8 mouse cellular contexts compared by ENCODE assay signal in genomic region chr12:85825361-85825760, GRCm38 (mm10). TPM values are rescaled to one million over a fixed set of nuclear protein-coding genes. Genes with fewer than 3 reads are reported as not detected.
DNase-seq lines count a peak whose midpoint lies in the region; ATAC-seq and TF ChIP-seq lines count a peak whose summit lies in the region.

No protein-coding gene starts in this region.

- no peaks in the 10 kb centered on the region for H3K27me3 ChIP-seq in heart, embryonic 12.5 days (replicated peaks)
- H3K27me3 ChIP-seq in ES-Bruce4 (ENCODE audit: control insufficient read depth, insufficient read depth, low read length, poor library complexity, severe bottlenecking): no peaks in the 10 kb centered on the region
- H3K27me3 ChIP-seq in forebrain, embryonic 13.5 days: no peaks in the 10 kb centered on the region
- no peaks in the 10 kb centered on the region for H3K27me3 ChIP-seq in liver, embryonic 15.5 days

- intact Hi-C loops in heart, postnatal 10 days (cut with DNase I): loop anchor here (10.0 kb wide), 1 partner anchor 481 kb away; no protein-coding TSS in a partner anchor

- ATAC-seq in heart, embryonic 12.5 days (ENCODE audit: insufficient number of reproducible peaks, low FRiP score): no peak
- no peak for ATAC-seq in forebrain, embryonic 13.5 days
- no peak for ATAC-seq in liver, embryonic 15.5 days (ENCODE audit: insufficient read depth)

- H3K4me1 ChIP-seq in heart, embryonic 12.5 days (replicated peaks): peaks cover 18% of the 10 kb centered on the region
- H3K4me1 ChIP-seq in ES-Bruce4 (ENCODE audit: control insufficient read depth, insufficient read depth, low read length): no peaks in the 10 kb centered on the region
- H3K4me1 ChIP-seq in forebrain, embryonic 13.5 days: peaks cover 30% of the 10 kb centered on the region
- peaks cover 39% of the 10 kb centered on the region for H3K4me1 ChIP-seq in liver, embryonic 15.5 days (replicated peaks)

- WGBS in heart, embryonic 12.5 days: 8% methylated on average over 8 of the region's 8 CpGs
- 9% methylated on average over 8 of the region's 8 CpGs for WGBS in forebrain, embryonic 13.5 days
- 5% methylated on average over 8 of the region's 8 CpGs for whole genome bisulfite sequencing in liver, embryonic 15.5 days (ENCODE audit: insufficient replicate concordance)

- peak overlapping the region; percentile 81 for H3K9ac ChIP-seq in heart, embryonic 12.5 days
- H3K9ac ChIP-seq in ES-Bruce4 (ENCODE audit: low read depth, poor library complexity, severe bottlenecking): peak overlapping the region; percentile 72
- peak overlapping the region; percentile 88 for H3K9ac ChIP-seq in forebrain, embryonic 13.5 days
- H3K9ac ChIP-seq in liver, embryonic 15.5 days: peak overlapping the region; percentile 83

- TF ChIP-seq CTCF in ES-Bruce4 (IDR thresholded peaks at IDR 0.05; ENCODE audit: low read depth, low read length): no peak

- peak overlapping the region; percentile 66 for H3K4me3 ChIP-seq in heart, embryonic 12.5 days
- peak overlapping the region; percentile 88 for H3K4me3 ChIP-seq in ES-Bruce4 (ENCODE audit: low read depth, low read length)
- peak overlapping the region; percentile 86 for H3K4me3 ChIP-seq in forebrain, embryonic 13.5 days
- H3K4me3 ChIP-seq in liver, embryonic 15.5 days (replicated peaks): peak overlapping the region; percentile 86

- H3K9me3 ChIP-seq in heart, embryonic 12.5 days (replicated peaks): no peaks in the 10 kb centered on the region
- H3K9me3 ChIP-seq in ES-Bruce4 (replicated peaks; ENCODE audit: control insufficient read depth, insufficient read depth, low read length, poor library complexity, severe bottlenecking): no peaks in the 10 kb centered on the region
- no peaks in the 10 kb centered on the region for H3K9me3 ChIP-seq in forebrain, embryonic 13.5 days (replicated peaks)
- no peaks in the 10 kb centered on the region for H3K9me3 ChIP-seq in liver, embryonic 15.5 days (replicated peaks)

- peaks cover 28% of the 10 kb centered on the region for H3K36me3 ChIP-seq in heart, embryonic 12.5 days
- H3K36me3 ChIP-seq in ES-Bruce4 (ENCODE audit: control insufficient read depth, insufficient read depth, low read length, poor library complexity, severe bottlenecking): peaks cover 6% of the 10 kb centered on the region; the same call in 1 of the 2 replicates
- H3K36me3 ChIP-seq in forebrain, embryonic 13.5 days (ENCODE audit: poor library complexity, severe bottlenecking): peaks cover 24% of the 10 kb centered on the region; the same call in 1 of the 2 replicates
- H3K36me3 ChIP-seq in liver, embryonic 15.5 days (replicated peaks): peaks cover 30% of the 10 kb centered on the region

- no peak for TF ChIP-seq POLR2A in ES-Bruce4 (IDR thresholded peaks at IDR 0.05; ENCODE audit: insufficient read depth, low read length)

- peak overlapping the region; percentile 77 for H3K4me2 ChIP-seq in heart, embryonic 12.5 days
- H3K4me2 ChIP-seq in forebrain, embryonic 13.5 days: peak overlapping the region; percentile 86
- H3K4me2 ChIP-seq in liver, embryonic 15.5 days: peak overlapping the region; percentile 84

- H3K27ac ChIP-seq in heart, embryonic 12.5 days (ENCODE audit: poor library complexity, severe bottlenecking): peak overlapping the region; percentile 90
- peak overlapping the region; percentile 10 for H3K27ac ChIP-seq in ES-Bruce4 (ENCODE audit: insufficient read depth, low read length)
- peak overlapping the region; percentile 93 for H3K27ac ChIP-seq in forebrain, embryonic 13.5 days
- peak overlapping the region; percentile 95 for H3K27ac ChIP-seq in liver, embryonic 15.5 days (replicated peaks)

- DNase-seq in heart, postnatal 10 days: no peak
- DNase-seq in adrenal gland, postnatal 10 days: no peak
- DNase-seq in embryo, embryonic 10 days (ENCODE audit: low spot score): no peak
- no peak for DNase-seq in B cell, adult 2 months

- TF ChIP-seq EP300 in ES-Bruce4 (IDR thresholded peaks at IDR 0.05; ENCODE audit: insufficient read depth, low read depth, low read length): no peak

RNA-seq across cellular contexts. Expression of gene Ttll5, which starts 0.9 kb away (rescaled TPM):
- polyA plus RNA-seq in heart, embryonic 12.5 days (2016; fragmentation: Nextera tagmentation; extraction: Ambion mirVana): 13.6 and 15.2 TPM in 2 replicates
- total RNA-seq in heart, postnatal 10 days (2021): 10 to 100 TPM; 14.2 to 15.3 TPM
- 19.4 and 23.5 TPM in 2 replicates for polyA plus RNA-seq in ES-Bruce4 (2011; ENCODE audit: insufficient read depth, insufficient read length, low read depth, missing spikeins)
- polyA plus RNA-seq in forebrain, embryonic 13.5 days (2015; fragmentation: Nextera tagmentation; extraction: Ambion mirVana): 12.0 and 15.2 TPM in 2 replicates
- 5.5 and 6.8 TPM in 2 replicates for polyA plus RNA-seq in liver, embryonic 15.5 days (2015; fragmentation: Nextera tagmentation; extraction: Ambion mirVana)
- total RNA-seq in adrenal gland, postnatal 10 days (2021): 10 to 100 TPM; 13.1 to 24.7 TPM

RNA-seq across cellular contexts. Expression of gene Erg28, which starts 1.0 kb away (rescaled TPM):
- polyA plus RNA-seq in heart, embryonic 12.5 days (2016; fragmentation: Nextera tagmentation; extraction: Ambion mirVana): 80.6 and 81.3 TPM in 2 replicates
- total RNA-seq in heart, postnatal 10 days (2021): 10 to 100 TPM; 11.1 to 11.9 TPM
- 97.1 and 99.3 TPM in 2 replicates for polyA plus RNA-seq in ES-Bruce4 (2011; ENCODE audit: insufficient read depth, insufficient read length, low read depth, missing spikeins)
- polyA plus RNA-seq in forebrain, embryonic 13.5 days (2015; fragmentation: Nextera tagmentation; extraction: Ambion mirVana): 98.5 and 101 TPM in 2 replicates
- polyA plus RNA-seq in liver, embryonic 15.5 days (2015; fragmentation: Nextera tagmentation; extraction: Ambion mirVana): 89.8 and 95.8 TPM in 2 replicates
- total RNA-seq in adrenal gland, postnatal 10 days (2021): 10 to 100 TPM; 31.6 to 34.4 TPM

Comparison
In these comparisons a context has a peak if more than half of its experiments do, and no peak if none do; other contexts are left out.
1. H3K27ac ChIP-seq: peak in every context shown above with its lines; median percentile 95 in liver, embryonic 15.5 days; 93 in forebrain, embryonic 13.5 days; 90 in heart, embryonic 12.5 days; 10 in ES-Bruce4.